Mouse (Mus musculus) right cerebral cortex, postnatal 4 days (tissue): ENCODE results near the gene Gcm1.
"Not testable (repeated sequence)": the region's sequence is repeated elsewhere in the genome, so short reads cannot be mapped to it uniquely, and the experiment has no call there.

Experiments used
- DNase-seq: peaks from one replicate; pipeline ENCODE4 v3.0.0-alpha.2; 2022

Gene Gcm1

DNA sequence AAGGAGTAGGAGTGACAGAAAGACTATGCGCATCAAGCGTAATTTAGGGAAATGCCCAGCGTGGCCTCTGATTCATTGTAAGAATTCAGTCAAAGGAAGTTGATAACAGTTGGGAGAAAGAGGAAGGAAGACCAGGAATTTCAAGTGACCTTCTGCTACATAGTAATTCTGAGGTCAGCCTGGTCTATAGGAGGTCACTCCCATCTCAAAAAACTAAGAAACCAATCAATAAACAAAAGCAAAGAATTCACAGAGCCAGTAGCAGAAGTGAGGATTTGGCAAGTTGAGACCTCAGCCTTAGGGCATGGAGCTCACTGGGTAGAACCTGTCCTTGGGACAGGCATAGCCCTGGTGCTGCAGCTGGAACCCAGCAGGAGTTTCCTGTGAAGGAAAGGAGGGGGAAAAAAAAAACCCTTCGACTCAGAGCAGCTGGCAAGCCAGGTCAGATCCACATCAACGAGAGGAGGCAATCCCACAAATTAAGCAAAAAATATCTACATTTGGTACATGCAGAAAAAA lies 1.2 kb upstream of the Gcm1 start:
- DNase-seq = no peak

DNA sequence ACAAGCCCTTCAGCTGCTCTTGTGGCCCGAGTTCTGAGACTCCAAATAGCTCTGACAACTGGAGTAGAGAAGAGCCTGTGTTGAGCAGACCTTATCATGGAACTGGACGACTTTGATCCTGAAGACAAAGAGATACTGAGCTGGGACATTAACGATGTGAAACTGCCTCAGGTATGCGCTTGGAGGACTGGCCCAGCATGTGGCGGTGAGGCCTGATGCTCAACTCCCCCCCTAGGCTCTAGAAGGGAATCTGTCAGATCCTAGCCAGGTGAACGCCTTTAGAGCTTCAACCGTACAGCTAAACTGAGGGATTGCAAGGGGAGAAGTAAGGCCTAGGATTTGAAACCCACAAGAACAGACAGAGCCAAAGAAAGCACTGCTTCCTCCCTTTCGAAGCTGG lies 2.1 kb downstream of the Gcm1 start:
- no peak for DNase-seq

DNA sequence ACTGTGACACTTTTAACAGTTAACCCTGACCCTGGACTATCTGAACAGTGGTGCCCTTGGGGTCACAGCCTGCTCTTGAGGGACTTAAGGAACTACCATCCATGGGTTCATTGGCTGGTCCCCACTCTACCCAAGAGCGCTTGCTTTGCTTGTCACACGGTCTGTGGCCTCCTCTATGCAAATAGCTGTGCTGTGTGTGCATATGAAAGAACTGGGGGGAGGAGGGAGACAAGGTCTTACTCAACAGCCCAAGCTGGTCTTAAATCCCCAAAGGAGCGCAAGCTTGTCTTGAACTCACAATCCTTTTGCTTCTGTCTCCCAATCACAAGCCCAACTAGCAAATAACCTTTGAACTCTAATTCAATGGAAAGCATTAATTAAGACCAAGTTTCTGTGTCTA lies 2.6 kb downstream of the Gcm1 start:
- no peak for DNase-seq

DNA sequence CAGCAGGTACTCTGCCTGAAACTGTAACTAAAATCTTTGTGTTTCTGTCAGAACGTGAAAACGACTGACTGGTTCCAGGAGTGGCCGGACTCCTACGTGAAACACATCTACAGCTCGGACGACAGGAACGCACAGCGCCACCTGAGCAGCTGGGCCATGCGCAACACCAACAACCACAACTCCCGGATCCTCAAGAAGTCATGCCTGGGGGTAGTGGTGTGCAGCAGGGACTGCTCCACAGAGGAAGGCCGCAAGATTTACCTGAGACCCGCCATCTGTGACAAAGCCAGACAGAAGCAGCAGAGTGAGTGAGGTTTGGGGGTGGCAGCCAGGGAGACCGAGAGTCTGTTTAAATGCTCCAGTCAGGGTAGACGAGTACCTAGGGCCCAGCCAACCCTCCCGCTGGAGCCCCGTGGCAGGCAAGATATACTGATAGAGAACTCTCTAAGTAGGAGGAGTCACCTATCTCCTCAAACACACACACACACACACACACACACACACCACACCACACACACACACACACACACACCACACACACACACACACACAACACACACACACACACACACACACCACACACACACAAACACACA lies 7.9 kb downstream of the Gcm1 start:
- DNase-seq = no peak

DNA sequence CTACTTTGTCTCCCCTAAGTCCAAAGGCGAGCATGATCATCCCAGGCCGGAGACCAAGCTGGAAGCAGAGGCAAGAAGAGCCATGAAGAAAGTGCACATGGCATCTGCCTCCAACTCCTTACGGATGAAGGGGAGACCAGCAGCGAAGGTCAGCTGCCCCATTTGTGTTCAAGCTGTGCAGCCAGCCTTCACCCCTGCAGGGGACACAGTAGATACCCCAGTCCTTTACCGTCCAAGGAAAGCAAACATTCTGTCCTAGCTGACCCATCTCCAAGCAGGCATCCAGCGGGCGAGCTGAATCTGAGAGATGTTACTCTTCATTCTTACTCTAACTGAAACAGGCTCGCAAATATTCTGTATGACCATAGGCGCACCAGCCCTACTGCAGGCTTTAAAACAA lies 10.7 kb downstream of the Gcm1 start:
- no peak for DNase-seq

DNA sequence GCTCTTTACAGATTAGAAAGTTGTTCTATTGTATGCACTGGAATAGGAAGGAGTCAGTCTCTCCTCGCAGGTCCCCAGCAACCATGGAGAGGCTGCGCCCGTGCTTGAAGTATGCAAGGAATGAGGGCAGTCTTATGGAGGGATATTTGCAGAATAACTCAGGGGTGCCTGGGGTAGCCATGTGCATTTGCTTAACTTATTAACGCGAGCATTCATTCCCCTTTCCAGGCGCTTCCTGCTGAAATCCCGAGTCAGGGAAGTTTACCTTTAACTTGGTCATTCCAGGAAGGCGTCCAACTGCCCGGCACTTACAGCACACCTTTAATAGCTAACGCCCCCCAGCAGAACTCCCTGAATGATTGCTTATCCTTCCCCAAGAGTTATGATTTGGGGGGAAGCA lies 12.4 kb downstream of the Gcm1 start:
- DNase-seq = no peak

DNA sequence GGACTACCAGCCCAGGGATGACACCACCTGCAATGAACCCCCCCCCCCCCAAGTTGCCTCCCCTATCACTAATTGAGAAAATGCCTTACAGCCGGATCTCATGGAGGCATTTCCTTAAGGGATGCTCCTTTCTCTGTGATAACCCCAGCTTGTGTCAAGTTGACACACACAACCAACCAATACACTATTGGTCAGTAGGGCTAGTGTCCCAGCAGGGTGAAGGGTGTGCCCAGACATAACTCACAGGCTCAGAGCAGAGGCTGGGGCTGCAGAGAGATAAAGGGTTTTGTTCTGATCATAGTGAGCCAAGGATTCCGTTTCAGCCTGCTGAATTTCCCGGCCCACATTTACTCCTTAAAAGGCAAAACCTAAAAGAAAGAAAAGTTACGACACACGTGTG lies 18.8 kb downstream of the Gcm1 start:
- no peak for DNase-seq

DNA sequence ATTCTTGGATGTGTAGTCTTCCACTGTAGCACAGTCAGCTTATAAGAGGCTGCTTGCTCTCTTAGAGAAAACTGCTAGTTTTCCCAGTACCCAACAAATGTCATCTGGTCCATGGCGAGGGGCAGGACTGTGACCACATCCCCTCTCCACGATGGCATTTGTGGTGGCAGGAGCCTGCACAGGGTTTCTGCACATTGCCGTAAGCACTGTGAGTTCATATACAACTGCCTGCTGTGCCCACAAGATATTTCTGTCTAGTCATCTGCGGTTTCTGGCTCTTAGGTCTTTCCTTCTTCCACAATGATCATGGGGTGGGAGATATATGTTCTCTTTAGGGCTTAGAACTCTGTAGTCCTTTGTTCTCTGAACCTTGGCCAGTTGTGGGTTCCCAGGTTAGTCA lies 19.9 kb downstream of the Gcm1 start:
- DNase-seq = no peak

DNA sequence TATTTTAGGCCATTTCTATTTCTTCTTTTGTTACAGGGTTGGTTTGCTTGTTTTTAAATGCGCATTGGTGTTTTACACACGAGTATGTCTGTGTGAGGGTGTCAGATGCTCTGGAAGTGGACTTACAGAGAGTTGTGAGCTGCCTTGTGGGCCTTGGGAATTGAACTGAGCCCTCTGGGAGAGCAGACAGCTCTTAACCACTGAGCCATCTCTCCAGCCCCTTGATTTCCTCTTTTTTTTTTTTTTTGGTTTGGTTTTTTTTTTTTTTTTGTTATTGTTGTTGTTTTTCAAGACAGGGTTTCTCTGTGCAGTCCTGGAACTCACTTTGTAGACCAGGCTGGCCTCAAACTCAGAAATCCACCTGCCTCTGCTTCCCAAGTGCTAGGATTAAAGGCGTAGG lies 21.6 kb downstream of the Gcm1 start:
- DNase-seq = not testable (repeated sequence)

DNA sequence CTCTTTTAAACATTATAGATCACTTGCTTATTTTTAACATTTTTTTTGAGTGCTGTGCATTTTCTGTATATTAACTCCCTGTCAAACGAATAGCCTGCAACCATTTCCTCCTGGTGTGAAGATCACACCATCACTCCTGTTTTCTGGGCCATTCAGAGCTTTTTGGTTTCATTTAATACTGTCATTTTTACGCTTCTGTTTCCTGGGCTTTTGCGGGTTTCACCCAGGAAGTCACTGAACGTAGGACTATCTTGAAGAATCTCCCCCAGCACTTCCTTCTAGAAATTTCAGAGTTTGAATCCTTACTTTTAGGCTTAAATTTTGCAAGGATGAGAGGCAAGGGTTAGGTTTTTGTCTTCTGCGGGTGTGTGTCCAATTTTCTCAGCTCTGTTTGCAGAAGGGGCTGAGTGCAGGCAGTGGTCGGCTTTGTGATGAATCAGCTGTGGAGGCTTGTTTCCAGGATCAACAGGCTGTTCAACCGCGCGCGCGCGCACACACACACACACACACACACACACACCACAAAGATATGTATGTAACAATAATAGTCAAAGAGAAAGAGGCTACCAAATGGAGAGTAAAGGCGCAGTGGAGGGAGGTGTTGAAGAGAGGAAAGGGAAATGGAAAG lies 22.1 kb downstream of the Gcm1 start:
- DNase-seq = no peak

DNA sequence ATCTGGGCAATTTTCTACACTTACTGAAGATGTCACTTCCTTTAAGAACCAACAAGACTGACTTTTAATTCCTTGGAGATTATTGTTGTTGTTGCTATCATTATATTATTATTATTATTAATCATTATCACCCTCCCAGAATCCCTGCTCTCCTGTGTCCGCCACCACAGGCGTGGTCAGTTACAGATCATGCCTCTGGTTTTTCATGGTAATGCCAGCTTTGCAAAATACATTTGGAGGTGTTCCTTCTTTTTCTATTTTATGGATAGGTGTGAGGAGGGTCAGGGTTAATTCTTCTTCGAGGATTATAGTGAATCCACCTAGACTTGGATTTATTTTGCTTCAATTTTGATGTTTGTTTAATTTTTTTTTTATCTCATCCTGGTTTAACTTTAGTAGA lies 23.5 kb downstream of the Gcm1 start:
- DNase-seq = no peak

DNA sequence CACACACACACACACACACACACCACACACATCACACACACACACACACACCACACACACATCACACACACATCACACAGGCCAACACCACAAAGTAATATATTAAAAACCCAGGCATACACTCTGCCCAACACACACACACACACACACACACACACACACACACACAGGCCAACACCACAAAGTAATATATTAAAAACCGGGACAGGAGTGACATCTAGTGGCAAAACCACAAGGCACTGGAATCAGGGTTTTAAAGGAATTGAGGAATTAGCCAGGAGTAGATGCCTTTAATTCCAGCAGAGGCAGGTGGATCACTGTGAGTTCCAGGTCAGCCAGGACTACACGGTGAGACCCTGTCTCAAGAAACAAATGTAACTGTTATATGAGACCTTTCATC lies 26.5 kb downstream of the Gcm1 start:
- DNase-seq = peak; percentile 8

DNA sequence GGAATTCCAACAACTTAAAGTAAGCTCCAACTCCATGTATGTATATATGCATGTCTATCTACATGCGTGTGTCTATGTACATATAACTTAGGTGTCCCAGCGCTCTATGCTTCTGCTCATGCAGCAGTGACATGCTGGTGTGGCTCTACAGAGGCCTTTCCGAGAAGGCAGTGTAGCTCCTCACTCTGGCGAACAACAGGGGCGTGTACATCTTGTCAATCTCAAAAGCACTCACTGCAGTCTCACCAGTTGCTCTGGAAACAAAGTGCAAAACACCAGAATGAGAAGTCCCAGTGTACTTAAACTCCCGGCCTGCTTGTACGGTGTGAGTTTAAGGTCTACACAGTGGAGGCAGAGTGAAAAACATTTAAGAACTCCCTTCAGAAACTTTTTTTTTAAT lies 30.1 kb downstream of the Gcm1 start:
- no peak for DNase-seq

DNA sequence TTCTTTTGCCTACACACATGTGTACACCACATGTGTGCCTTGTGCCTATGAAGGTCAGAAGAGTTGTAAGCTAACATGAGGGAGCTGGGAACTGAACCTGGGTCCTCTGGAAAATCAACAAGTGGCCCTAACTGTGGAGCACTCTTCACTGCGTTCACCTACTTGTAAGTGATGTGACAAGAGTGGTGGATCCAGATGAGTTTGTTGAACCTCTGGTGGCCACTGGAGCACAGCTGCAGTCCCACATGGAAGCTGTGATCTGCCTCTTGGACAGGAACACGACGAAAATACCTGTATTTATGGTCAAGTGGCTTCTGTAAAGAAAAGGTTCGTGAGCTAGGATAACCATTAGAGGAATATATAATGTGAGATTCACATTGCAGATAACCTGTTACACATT lies 32.6 kb downstream of the Gcm1 start:
- DNase-seq = no peak

DNA sequence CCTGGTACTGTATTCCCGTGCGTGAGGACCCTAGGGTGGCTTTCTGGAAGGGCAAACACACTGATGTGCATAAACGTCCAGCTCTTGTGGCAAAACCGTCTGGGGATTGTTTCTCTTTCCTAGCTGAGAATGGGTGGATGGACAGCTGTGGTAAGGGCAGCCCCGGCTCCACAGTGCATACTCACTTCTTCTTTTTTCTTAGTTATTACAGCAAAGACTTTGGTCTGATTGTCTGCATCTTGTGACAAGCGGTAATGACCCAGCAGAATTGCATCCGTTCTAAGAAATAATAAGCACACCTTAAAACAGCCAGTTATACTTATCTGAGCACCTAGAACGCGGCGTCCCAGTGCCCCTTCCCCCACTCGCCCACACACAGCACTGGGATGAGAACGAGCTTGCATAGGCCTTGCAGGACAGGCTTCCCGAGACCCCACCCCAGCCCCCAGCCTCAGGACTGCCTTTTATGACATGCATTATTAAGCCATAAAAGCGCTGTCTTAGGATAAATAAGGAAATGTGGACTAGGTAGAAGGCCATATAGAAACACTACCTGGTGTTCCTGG lies 34.1 kb downstream of the Gcm1 start:
- DNase-seq = no peak

DNA sequence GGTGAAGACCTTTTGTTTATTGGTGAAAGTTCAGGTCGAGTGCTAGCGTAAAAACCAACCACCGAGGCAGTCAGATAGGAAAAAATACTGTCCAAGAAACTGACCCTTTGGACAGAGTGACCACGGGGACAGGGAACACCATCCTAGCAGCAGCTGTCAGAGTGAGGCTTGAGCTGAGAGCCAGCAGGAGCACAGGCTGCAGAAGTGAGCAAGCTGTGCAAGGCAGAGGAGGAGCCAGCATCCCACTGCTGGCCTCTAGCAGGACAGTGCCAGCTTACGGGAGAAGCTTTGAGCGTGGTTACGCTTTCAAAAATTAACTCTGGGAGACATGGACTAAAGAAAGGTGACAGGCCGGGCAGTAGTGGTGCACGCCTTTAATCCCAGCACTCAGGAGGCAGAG lies 36.0 kb downstream of the Gcm1 start:
- DNase-seq = no peak

DNA sequence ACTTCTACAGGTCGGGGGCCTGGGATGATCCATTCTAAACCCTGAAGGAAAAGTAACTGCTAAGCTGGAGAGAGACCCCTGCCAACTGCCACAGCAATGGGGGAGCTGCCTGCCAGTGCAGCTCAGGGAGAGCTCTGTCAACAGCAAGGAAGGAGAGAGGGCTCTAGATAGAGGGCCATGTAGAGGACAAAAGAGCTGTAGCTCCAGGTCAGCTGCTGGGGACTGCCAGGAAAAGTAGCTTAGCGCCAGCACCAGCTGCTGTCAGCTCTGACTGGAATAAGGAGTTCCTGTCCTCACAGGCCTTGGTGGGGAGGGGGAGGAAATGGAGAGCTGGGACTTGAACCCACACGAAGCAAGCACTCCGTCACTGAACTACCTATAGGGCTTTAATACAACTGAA lies 36.8 kb downstream of the Gcm1 start:
- no peak for DNase-seq

DNA sequence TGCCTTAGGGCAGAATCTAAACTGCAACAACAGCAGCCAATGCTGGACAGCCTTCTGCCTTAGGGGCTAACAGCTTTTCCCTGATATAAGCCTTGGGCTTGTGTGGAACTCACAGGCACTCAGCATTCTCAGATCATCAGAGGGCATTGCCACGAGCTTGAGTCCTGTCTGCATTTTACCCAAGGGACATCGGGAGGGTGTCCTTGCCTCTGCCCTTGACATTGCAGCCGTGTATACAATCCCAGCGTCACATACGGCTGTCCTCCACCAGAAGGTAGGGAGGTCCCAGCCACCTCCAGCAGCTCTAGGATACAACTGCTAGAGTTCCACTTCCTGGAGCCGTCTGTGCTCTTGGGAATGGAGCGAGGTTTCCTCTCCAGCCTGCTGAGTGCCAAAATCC lies 37.2 kb downstream of the Gcm1 start:
- DNase-seq = no peak

DNA sequence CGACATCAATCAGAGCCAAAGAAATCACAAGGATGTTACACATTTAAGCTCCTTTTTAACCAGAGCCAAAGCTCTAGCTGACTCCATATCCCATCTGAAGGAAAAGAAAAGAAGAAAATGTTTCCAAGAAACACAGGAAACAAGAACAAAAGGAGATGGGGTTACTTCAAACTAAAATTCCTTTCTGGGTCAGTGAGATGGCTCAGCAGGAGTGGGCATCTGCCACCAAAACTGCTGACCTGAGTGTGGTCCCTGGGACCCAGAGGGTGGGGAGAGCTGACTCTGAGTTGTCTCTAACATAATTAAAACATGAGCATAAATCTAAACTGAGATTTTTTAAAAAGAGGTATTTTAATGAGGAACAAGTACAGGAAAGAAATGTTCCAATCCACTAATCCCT lies 38.2 kb downstream of the Gcm1 start:
- DNase-seq = no peak

DNA sequence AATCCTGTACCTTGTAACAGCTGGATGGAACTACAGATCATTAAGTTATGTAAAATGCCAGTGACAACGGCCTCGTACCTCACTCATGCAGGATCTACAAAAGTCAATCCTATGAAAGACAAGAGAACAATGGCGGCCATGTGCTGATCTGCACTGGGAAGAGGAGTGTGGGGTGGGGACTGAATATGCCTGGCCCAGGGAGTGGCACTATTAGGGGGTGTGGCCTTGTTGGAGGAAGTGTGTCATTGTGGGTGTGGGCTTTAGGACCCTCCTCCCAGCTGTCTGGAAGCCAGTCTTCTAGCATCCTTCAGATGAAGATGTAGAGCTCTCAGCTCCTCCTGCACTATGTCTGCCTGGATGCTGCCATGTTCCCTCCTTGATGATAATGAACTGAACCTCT lies 38.9 kb downstream of the Gcm1 start:
- DNase-seq = no peak

DNA sequence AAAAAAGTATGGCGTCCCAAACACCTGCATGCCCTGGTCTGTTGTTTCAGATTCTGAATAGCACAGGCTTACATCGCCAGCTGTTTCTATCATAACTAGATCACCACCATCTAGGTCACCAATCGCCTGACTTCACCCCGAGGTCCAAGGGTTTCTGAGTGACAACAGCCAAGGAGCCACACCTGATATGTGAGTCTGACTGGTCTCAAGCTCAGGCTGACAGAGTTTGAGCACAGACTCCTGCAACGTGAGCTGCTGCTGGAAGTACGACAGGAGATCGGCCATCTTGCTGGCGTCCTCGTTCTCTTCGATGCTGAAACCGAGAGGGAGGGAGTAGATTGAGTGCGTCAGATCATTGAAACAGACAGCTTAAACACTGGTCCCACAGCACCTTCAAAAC lies 44.0 kb downstream of the Gcm1 start:
- DNase-seq = no peak

DNA sequence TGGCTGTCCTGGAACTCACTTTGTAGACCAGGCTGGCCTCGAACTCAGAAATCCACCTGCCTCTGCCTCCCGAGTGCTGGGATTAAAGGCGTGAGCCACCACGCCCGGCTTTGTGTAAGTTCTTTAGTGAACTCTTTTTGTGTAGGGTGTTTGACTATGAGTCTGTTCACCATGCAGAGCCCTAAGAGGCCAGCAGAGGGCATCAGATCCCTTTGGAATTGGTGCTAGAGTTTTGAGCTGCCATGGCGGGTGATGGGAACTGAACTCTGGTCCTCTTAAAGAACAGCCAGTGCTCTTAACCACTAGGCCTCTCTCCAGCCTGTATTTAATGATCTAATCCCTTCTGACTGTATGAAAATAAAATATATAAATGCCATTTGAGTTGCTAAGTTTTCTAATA lies 44.7 kb downstream of the Gcm1 start:
- no peak for DNase-seq

DNA sequence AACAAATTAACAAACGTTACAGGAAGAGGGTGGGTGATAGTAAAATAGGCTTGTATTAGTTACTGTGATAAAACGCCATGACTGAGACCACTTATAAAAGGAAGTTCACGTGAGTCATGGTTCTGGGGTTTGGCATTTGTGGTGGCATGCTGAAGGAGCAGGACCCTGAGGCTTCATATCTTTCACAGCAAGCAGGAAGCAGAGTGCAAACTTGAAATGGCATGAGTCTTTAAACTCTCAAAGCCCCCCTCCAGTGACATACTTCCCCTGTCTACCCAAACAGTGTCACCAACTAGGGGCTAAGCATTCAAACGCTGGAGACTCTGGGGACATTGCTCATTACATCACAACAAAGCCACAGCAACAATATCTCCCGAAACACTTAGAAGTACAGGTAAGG lies 49.2 kb downstream of the Gcm1 start:
- no peak for DNase-seq

DNA sequence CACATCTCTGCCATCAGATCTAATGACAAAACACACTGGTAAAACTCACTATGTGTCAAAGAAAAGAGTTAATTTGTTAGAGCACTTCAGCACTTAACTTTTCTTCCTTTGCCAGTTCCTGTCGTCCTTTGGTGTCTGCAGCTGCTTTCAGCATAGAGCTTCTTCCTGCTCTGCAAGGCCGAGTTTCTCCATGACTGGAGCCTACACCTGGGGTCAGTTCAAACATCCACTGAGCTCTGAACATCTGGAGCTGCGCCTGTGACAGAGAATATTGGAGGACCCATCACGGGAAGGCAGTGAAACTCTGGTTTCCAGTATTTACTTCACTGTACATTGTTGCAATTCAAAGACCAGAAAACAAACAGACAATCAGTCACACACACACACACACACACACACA lies 49.7 kb downstream of the Gcm1 start:
- DNase-seq = no peak

DNA sequence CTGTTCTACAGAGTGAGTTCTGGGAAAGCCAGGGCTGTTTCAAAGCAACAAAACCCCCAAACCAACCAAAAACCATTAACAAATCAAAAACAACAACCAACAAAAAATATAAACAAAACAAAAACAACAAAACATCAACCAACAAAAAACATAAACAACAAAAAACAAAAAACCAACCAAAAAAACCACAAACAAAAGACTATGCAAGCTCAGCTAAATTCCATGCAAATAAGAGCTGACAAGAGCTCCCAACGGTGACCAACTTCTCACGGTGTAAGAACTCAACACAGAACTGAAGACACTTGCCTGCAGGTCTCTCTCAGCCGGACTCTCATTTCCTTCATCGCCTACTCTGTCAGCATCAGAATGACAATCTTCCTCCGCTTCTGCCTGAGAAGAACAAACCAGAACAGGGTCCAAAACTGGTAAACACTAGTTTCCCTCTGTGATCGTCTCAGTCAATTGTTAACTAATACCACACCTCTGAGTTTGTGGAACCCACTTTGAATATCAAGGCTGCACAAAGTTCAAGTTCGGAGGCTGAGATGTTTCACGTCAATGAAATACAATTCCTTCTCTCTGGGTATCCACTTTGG lies 52.3 kb downstream of the Gcm1 start:
- DNase-seq = no peak
